Mouse (Mus musculus) small intestine, adult 2 months (tissue): ENCODE measurements around the gene Lrit2. TPM values are rescaled to one million over a fixed set of nuclear protein-coding genes. Genes with fewer than 3 reads are reported as not detected.

Source experiments
- H3K27ac ChIP-seq: fragments of 200-500 bp; 2 replicates; pipeline ENCODE4 v1.5.1; 2012; ENCODE audit warnings: low read depth, low read length, control low read depth, inconsistent platforms; ENCODE audit not compliant: insufficient read depth
- H3K27me3 ChIP-seq: fragments of 200-500 bp; 2 replicates; pipeline ENCODE4 v1.6.1; 2012; ENCODE audit warnings: mild to moderate bottlenecking, moderate library complexity, low read length, inconsistent platforms; ENCODE audit not compliant: control insufficient read depth, insufficient read depth
- H3K36me3 ChIP-seq: fragments of 200-500 bp; 2 replicates; pipeline ENCODE4 v1.6.1; 2012; ENCODE audit warnings: mild to moderate bottlenecking, low read length, control low read depth, inconsistent platforms; ENCODE audit not compliant: control insufficient read depth, insufficient read depth
- H3K4me1 ChIP-seq: fragments of 200-500 bp; 2 replicates; pipeline ENCODE4 v1.6.1; 2012; ENCODE audit warnings: low read length, inconsistent platforms, mixed read lengths; ENCODE audit not compliant: control insufficient read depth, insufficient read depth, insufficient read length
- H3K4me3 ChIP-seq: fragments of 200-500 bp; 2 replicates; pipeline ENCODE4 v1.5.1; 2012; ENCODE audit warnings: low read depth, mild to moderate bottlenecking, control low read depth, inconsistent platforms, low read length, moderate library complexity
- CTCF ChIP-seq: fragments of 200-500 bp; IDR thresholded peaks from 2 replicates; pipeline ENCODE4 v1.5.1; 2012; ENCODE audit warnings: low read depth, mild to moderate bottlenecking, control low read depth, inconsistent platforms, low read length, moderate library complexity, mixed read lengths; ENCODE audit not compliant: insufficient replicate concordance, insufficient read length; ENCODE audit errors: extremely low read depth
- POLR2A ChIP-seq: fragments of 200-500 bp; IDR thresholded peaks from 2 replicates; pipeline ENCODE4 v1.6.1; 2012; ENCODE audit warnings: low read depth, mild to moderate bottlenecking, control low read depth, inconsistent platforms, low read length, moderate library complexity
- WGBS: fragments of 180-500 bp; shearing (Covaris S2); methylation state at CpG from one replicate; pipeline ENCODE4 v1.1.7; 2018; 5-methylcytosine and 5-hydroxymethylcytosine counted together
- polyA plus RNA-seq: library from polyadenylated mRNA; depleted of rRNA; stranded (reverse); fragments of >200 nt; gene quantifications from 2 replicates; pipeline ENCODE4 v1.2.3, GENCODE M21; 2012

Gene Lrit2
- polyA plus RNA-seq, 1 experiment = not detected

DNA sequence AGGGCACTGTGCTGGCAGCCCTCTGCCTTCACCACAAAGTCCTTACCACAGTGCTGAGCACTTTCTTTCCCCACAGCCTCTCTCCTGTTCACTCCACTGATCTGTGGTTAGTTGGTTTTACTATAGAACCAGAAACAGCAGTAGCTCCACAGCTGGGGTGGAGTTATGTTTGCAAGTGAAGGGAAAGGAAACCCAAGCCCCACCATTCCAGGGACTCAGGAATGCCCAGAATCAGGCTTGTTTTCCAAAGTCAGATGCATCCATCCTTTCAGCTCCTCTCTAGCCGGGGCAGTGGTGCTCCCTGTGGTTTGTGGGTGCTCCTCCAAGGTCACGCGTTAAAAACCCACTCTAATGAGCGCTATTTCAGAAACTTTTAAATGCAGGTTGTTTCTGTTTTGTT is 27.8 kb downstream of the Lrit2 start:
- H3K27ac ChIP-seq = no peak overlapping the region
- H3K27me3 ChIP-seq = peaks cover 6% of the 10 kb centered on the region; the same call in 1 of the 2 replicates
- WGBS = 65% methylated on average over 4 of the region's 4 CpGs
- peaks cover 3% of the 10 kb centered on the region; the same call in 1 of the 2 replicates for H3K4me1 ChIP-seq
- no peak overlapping the region for H3K4me3 ChIP-seq
- TF ChIP-seq POLR2A (no peak), CTCF (no peak)
- H3K36me3 ChIP-seq = no peaks in the 10 kb centered on the region

DNA sequence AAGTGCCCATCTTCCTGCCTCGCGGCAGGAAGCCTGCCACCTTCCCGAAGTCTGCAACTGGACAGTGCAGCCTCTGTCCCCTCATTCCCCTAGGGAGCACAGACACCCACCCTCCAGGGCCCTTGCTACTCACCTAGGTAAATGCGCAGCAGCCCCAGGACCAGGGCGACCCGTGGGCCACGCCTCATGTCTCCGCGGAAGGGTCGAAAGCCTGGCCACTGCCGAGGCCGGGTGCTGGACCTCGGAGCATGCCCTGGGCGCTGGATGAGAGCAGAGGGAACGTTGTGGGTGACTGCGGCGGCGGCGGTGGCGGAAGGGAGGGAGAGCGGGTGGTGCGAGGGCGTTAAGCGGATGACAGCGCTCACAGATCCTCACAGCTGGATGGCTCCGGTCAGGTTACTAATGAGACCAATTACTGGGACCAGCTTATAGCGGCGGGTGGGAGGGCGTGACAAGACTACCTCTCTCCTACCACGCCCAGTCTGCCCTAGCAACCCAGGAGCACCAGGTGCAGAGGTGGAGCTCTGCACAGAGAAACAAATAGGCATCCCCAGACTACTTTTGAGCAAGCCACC is 30.3 kb downstream of the Lrit2 start, which contains the start of gene Cdhr1:
TSS of gene Cdhr1 (minus strand) at position 392 of the 575 bp plus-strand sequence.
- H3K27me3 ChIP-seq = peaks cover 6% of the 10 kb centered on the region; the same call in 1 of the 2 replicates
- whole genome bisulfite sequencing = 2% methylated on average over 30 of the region's 30 CpGs
- TF ChIP-seq CTCF (no peak), POLR2A (no peak)
- peaks cover 3% of the 10 kb centered on the region; the same call in 1 of the 2 replicates for H3K4me1 ChIP-seq
- H3K4me3 ChIP-seq = 0 out of 2 replicates have a peak within 1 kb of the TSS, but pooled peaks have one; percentile 0
- H3K27ac ChIP-seq = no peak within 1 kb of the TSS
- H3K36me3 ChIP-seq = no peaks in the 10 kb centered on the region

- Histone ChIP-seq H3K4me1 (peaks cover 3% of the 10 kb centered on the region; the same call in 1 of the 2 replicates), H3K27ac (no peak overlapping the region), H3K27me3 (peaks cover 6% of the 10 kb centered on the region; the same call in 1 of the 2 replicates), H3K4me3 (no peak overlapping the region), H3K36me3 (no peaks in the 10 kb centered on the region)
- WGBS = 73% methylated on average over 5 of the region's 5 CpGs
- TF ChIP-seq POLR2A = no peak
- no peak for TF ChIP-seq CTCF
Observed at GRCm38 (mm10) chr14:37101531-37101930, 33.8 kb downstream of the Lrit2 start.

DNA sequence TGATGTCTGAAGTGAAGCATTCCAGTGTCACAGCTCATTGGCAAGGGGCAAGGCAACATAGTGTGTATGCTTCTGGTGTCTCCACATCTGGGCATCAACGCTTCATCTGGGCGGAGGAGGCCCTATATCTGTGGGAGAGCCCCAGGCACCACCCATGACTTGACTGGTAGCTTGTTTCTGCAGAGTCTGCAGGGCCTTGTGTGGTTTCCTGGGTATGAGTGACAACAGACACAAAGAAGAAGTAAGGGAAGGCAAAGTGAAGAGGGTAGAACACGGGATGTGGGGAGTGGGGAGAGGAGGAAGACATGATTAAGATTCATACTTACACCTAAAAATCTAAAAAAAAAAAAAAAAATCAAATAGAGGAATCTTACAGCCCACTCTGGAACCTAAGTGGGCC is 34.8 kb downstream of the Lrit2 start:
- H3K27ac ChIP-seq = no peak overlapping the region
- TF ChIP-seq CTCF (no peak), POLR2A (no peak)
- peaks cover 3% of the 10 kb centered on the region; the same call in 1 of the 2 replicates for H3K4me1 ChIP-seq
- no peak overlapping the region for H3K4me3 ChIP-seq
- 65% methylated on average over 3 of the region's 3 CpGs for WGBS
- peaks cover 6% of the 10 kb centered on the region; the same call in 1 of the 2 replicates for H3K27me3 ChIP-seq
- H3K36me3 ChIP-seq = no peaks in the 10 kb centered on the region

DNA sequence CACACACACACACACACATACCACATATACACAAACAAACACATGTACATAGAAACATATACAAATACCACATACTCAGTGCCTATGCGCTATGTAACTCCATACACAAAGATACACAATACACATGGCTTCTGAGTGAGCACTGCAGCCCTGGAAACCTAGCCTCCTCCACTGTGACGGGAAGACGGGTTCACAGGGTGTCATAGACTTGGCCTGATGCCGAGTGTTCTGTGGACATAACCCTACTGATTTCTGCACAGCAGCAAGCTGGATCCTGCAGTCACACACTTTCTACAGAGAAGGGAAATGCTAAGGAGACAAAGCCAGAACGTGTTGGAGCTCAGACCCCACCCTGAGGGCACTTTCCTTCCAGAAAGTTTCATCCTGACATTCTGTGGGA is 37.0 kb downstream of the Lrit2 start:
- TF ChIP-seq CTCF (no peak), POLR2A (no peak)
- H3K27ac ChIP-seq = no peak overlapping the region
- WGBS = 37% methylated on average over 5 of the region's 5 CpGs
- no peaks in the 10 kb centered on the region for H3K4me1 ChIP-seq
- H3K27me3 ChIP-seq = no peaks in the 10 kb centered on the region
- no peaks in the 10 kb centered on the region for H3K36me3 ChIP-seq
- H3K4me3 ChIP-seq = no peak overlapping the region

DNA sequence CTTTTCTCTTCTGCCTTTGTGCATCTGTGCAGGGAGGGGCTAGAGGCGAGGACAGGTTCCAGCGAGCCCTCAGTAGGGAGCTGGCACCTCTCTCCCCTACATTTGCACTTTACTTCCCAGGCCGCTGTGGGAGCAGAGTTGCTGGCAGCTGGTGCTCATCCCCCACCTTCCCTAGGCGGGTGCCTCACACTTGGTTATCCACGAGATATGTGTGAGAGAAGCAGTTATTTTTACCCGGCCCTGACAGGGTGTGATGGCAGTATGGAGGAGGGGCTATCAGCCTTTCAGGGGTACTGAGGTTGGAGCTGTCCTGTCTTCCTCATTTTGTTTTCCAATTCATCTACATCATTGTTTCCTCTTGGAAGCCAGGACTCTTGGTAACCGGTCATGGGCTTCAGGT is 38.1 kb downstream of the Lrit2 start:
- TF ChIP-seq POLR2A = no peak
- TF ChIP-seq CTCF = no peak
- H3K4me3 ChIP-seq = no peak overlapping the region
- no peaks in the 10 kb centered on the region for H3K36me3 ChIP-seq
- H3K27ac ChIP-seq = no peak overlapping the region
- no peaks in the 10 kb centered on the region for H3K4me1 ChIP-seq
- no peaks in the 10 kb centered on the region for H3K27me3 ChIP-seq
- 47% methylated on average over 7 of the region's 7 CpGs for WGBS

DNA sequence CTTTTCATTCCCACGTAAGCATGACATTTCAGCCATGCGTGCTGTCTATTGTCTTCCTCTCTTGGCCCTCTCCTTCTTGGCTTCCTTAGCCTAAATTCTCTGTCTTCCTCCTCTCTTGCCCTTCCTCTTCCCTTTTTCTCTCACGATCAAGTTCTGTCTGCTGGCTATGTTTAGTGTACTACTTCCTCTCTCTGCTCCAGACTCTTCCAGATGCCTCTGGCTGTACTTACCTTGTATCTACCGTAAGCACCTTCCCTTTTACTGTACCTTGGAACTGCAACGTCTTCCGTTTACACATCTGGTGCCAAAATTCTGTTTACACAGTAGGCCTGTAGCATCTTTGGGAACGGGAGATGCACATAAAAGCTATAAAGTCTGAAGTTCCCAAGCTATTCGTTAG is 41.7 kb downstream of the Lrit2 start:
- Histone ChIP-seq H3K36me3 (no peaks in the 10 kb centered on the region), H3K4me3 (no peak overlapping the region), H3K27ac (no peak overlapping the region), H3K27me3 (no peaks in the 10 kb centered on the region), H3K4me1 (no peaks in the 10 kb centered on the region)
- no peak for TF ChIP-seq POLR2A
- no peak for TF ChIP-seq CTCF
- 28% methylated on average over 8 of the region's 8 CpGs for WGBS
